Comparison of ENCODE assay signal across 23 mouse cellular contexts in the genomic region with DNA sequence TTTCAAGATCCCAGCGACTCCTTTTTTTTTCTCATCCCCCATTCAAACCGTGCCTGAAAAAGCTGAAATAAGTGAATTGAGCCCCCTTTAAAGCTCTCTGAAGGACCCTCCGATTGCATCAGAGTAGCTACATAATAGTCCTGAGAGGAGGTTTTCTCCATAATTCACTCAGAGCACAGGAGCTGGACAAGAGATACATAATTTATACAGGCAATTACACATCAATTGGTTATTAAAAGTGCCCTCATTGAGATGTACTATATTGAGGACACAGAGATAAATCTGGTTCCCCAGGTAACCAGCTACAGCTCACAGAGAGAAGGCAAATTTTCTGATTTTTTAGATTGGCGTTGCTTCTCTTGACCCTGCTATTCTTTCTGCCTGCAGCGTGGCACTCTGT.
"Had no signal": no experiment of that assay in that cellular context is flagged by ENCODE, and none has a peak within 500 bp of the region (broad histone marks: within the 10 kb centered on the region; RNA-seq: fewer than 3 reads in every experiment).

No protein-coding gene starts in this region.

- H3K4me1 ChIP-seq: kidney, embryonic 15.5 days; limb, embryonic 10.5 days; limb, embryonic 13.5 days; liver, embryonic 12.5 days; liver, embryonic 15.5 days; lung, embryonic 15.5 days; megakaryocyte, embryonic 14.5 days; midbrain, embryonic 10.5 days; stomach, embryonic 15.5 days had no signal

- H3K4me3 ChIP-seq: kidney, embryonic 15.5 days; limb, embryonic 10.5 days; limb, embryonic 13.5 days; liver, embryonic 12.5 days; liver, embryonic 15.5 days; lung, embryonic 15.5 days; megakaryocyte, embryonic 14.5 days; midbrain, embryonic 10.5 days; neural tube, embryonic 13.5 days; stomach, embryonic 15.5 days had no signal

- DNase-seq: kidney, adult 11 months; kidney, adult 8-10 months; kidney, postnatal 10 days; kidney, postnatal 36 days; liver; lung, adult 18-20 months; lung, postnatal 10 days; lung, postnatal 36 days; retina, postnatal 1 day; right cerebral cortex, postnatal 25 days; spleen, adult 18-20 months; thymus, postnatal 25 days had no signal

- ATAC-seq: liver, embryonic 12.5 days; midbrain, embryonic 16.5 days had no signal

- H3K9me3 ChIP-seq: kidney, embryonic 15.5 days; limb, embryonic 10.5 days; limb, embryonic 13.5 days; liver, embryonic 12.5 days; liver, embryonic 15.5 days; lung, embryonic 15.5 days; megakaryocyte, embryonic 14.5 days; midbrain, embryonic 10.5 days; neural tube, embryonic 13.5 days; stomach, embryonic 15.5 days had no signal

- H3K4me2 ChIP-seq: kidney, embryonic 15.5 days; limb, embryonic 13.5 days; liver, embryonic 12.5 days; liver, embryonic 15.5 days; lung, embryonic 15.5 days; neural tube, embryonic 13.5 days; stomach, embryonic 15.5 days had no signal

- H3K27ac ChIP-seq: kidney, embryonic 15.5 days; limb, embryonic 10.5 days; limb, embryonic 13.5 days; liver, embryonic 12.5 days; liver, embryonic 15.5 days; lung, embryonic 15.5 days; midbrain, embryonic 10.5 days; neural tube, embryonic 13.5 days; stomach, embryonic 15.5 days had no signal

- H3K27me3 ChIP-seq: kidney, embryonic 15.5 days; limb, embryonic 13.5 days; liver, embryonic 12.5 days; liver, embryonic 15.5 days; megakaryocyte, embryonic 14.5 days; neural tube, embryonic 13.5 days; stomach, embryonic 15.5 days had no signal

- H3K9ac ChIP-seq: kidney, embryonic 15.5 days; limb, embryonic 13.5 days; liver, embryonic 12.5 days; liver, embryonic 15.5 days; lung, embryonic 15.5 days; neural tube, embryonic 13.5 days; stomach, embryonic 15.5 days had no signal

- H3K36me3 ChIP-seq: kidney, embryonic 15.5 days; limb, embryonic 10.5 days; limb, embryonic 13.5 days; liver, embryonic 12.5 days; liver, embryonic 15.5 days; lung, embryonic 15.5 days; midbrain, embryonic 10.5 days; neural tube, embryonic 13.5 days; stomach, embryonic 15.5 days had no signal
